Mouse (Mus musculus) mouse embryonic stem cell (cell line): ENCODE results near the gene Ankib1.

ENCODE experiments used
- in situ Hi-C, 2 experiments: fragments of 300-500 bp; cut with MboI; formaldehyde crosslinking; loops; 1 replicate in 1 of 2; 3 replicates in 1 of 2; pipeline ENCODE4 v1.14.3; 2019 to 2020; ENCODE audit warnings: low sequenced_read_pairs in 2 of 2, low pct_unique_long_range_greater_than_20kb in 1 of 2, mixed read lengths in 1 of 2; ENCODE audit not compliant: unreplicated experiment in 1 of 2

Ankib1 gene

DNA sequence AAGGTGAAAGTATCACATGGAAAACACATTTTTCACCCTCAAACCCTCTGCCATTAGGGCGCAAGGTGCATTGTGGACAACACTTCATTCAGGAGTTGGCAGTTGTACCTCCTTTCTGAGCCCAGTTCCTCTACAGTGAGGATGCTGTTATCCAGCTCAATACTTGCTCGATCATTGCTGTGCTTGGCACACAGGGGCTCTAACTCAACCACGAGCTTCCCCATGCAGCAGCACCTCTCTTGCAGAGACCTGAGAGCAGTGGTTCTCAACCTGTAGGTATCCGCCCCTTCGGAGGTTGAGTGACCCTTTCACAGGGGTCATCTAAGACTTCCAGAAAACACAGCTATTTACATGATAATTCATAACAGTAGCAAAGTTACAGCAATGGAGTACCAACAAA is 151.1 kb downstream of the Ankib1 start:
- in situ Hi-C loops: no loop called here

DNA sequence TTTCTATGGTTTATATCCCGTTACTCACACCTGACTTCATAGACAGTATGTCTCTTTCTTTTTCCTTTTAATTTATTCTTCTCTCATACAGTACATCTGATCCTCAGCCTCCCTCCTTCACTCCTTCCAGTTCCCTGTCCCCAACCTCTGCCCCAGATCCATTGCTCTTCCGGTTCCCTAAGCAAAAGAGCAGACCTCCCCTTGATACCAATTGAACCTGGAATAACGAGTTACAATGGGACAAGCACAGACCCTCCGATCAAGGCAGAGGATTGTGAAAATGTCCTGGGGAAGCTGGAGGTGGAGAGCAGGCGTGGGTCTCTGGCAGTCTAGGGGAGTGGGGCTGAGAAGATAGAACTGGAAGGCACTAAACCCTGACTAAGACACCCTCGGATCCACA is 151.8 kb downstream of the Ankib1 start, which contains the start of gene Tmbim7:
Gene Tmbim7, plus strand, starts transcription at position 301 of the 400 bp plus-strand sequence.
- in situ Hi-C loops: no loop called here

DNA sequence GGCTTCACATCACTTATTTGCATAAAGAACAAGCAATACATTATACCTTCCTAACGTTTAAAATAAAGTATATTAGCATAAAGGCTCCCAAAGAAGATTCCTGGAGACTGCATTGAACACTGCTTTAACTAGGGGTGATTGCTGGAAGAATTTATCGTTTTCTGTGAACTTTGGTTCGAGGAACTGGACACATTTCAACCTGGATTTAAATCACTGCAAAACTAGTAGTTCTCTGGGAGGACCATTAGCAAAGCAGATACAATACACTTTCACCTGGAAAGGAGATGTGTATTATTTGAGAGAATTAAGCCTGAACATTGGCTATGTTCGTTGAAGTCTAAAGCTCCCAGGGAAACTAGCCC is 153.9 kb downstream of the Ankib1 start:
- in situ Hi-C loops: no loop called here

DNA sequence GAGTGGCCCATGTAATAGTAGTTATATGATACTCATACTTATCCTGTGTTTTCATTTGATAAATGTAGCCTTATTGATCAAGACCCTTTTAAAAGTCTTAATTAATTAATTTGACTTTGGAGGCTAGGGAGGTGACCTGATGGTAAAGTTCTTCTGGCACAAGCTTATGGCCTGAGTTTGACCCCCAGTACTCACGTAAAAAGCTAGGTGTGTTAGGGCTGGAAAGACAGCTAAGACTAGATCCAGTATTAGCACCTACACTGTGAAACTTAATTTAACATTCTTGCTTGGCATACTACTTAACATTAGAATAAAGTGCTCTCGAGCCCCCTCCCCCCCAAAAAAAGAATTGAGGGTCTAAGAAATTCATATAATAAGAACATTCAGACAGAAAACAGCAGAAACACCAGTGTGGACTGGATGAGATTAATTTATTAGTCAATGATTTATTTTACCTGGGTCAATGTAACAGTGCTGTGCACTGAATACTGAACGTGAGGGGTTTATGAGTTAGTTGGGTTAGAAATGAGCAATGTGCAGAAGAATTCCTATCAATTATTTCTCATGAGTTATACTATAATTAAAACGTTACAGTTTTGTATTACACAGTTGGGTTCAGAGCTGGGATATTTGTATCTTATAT is 154.4 kb downstream of the Ankib1 start:
- in situ Hi-C loops: no loop called here

DNA sequence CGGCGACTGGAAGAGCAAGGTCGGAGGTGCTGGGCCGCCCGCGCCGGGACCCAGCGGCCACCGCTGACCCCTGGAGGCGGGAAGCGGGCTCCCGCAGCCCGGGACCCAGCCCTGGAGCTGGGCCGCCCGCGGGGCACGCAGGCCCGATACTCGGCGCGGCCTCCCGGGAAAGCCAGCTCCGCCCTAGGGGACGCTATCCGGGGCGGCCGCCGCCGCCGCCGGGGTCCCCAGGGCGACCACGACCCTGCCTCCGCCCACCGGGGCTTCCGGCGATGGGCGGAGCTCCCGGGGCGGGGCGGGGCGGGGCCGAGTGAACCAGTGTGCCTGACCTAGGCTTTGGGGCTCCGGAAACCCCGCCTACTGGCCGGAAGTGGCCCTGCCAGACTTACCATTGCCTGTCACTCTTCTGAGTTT is 155.0 kb downstream of the Ankib1 start:
- in situ Hi-C loops: no loop called here

DNA sequence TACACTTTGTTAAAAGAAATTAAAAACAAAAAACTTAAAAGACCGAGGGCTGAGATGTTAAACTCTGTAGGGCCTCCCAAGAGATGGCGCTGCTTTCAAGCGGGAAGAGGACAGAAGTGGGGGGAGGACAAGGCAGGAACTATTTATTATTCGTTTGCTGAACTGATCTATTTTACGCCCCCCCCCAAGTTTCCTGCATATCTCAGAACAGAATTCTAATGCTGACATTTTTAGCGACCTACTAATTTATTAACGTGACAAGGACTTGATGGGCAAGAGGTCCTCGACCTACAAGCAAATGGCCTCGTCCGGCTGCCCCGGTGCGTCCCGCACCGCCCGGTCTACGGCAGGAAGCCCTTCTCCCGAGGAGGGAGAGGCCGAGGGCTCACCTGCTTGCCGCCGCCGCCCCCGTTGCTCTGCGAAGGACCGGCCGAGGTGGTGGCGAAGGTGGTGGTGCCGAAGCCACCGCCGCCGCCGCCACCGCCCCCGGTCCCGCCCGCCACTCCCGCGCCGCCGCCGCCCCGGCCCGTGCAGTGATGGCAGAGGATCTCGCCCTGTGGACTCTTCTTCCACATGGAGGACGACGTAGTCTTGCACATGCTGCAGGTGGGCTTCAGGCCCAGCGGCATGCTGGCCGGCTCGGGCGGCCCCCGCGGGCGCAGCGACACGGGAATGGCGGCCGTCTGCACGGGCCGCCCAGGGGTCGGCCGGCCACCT is 155.6 kb downstream of the Ankib1 start:
- in situ Hi-C loops: no loop called here

DNA sequence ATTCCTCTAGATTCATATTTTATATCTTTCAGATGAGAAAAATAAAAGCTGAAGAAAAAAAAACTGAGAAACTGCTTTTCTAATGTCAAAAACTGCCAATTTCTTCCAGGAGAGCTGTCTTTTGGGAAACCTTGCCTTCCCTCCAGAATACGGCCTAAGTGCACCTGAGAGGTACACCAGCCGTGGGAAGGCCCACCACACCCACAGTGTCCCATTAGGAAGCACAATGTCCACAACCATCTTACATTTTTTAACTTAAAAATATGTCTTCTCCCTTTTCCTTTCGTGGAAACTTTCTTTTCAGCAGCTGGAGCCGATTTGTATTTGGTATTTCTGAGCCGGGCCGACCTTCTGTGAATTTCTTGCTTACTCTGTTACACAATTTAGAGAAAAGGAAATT is 156.2 kb downstream of the Ankib1 start:
- in situ Hi-C loops: no loop called here

DNA sequence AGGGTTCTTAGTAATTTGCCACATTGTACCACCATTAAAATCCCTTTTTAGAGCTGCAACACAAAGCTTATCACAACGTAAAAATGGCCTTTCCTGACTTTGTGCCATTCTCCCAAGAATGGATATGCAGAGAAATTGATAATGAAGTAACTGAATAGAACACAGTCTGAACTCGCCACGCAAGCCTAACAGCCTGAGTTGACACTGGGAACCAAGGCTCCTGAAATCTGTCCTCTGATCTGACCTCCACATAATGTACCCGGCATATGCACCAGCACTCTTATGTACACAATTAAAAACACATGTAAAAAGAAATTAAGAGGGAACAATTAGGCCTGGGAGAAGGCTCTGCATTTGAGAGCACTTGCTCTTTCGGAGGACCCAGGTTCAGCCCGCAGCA is 157.4 kb downstream of the Ankib1 start:
- in situ Hi-C loops: no loop called here

DNA sequence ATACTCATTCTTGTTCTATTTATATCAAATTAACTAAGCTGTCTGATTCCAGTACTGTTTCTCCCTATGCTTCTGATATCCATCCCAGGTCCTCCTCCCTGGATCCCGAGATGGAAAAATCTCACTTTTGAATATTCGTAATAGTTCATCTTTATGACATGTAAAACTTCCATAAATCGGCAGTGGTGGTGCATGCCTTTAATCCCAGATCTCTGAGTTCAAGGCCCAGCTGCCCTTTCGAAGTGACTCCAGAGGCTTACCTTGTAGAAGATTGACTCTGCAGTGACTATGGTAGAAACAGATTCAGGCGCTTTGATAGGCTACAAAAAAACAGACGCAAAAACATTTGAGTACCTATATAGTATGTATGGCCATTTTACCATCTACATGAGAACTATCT is 158.1 kb downstream of the Ankib1 start:
- in situ Hi-C loops: no loop called here
